Mouse (Mus musculus) neural tube, embryonic 14.5 days (tissue): ENCODE results near the gene Otub2. TPM values are rescaled to one million over a fixed set of nuclear protein-coding genes. Genes with fewer than 3 reads are reported as not detected.

Experiments
- ATAC-seq: fragments of 200-750 bp; cut with Nextera tagmentation; 2 replicates; pipeline ENCODE4 v1.8.0; 2017; ENCODE audit warnings: low read depth, mild to moderate bottlenecking, moderate TSS enrichment, moderate library complexity
- H3K27ac ChIP-seq: fragments of 300-500 bp; sonication (generic); 2 replicates; pipeline ENCODE4 v1.5.1; 2014; ENCODE audit warnings: low read depth, mild to moderate bottlenecking, control low read depth, low read length, moderate library complexity, mixed read lengths
- H3K27me3 ChIP-seq: fragments of 300-500 bp; sonication (generic); 2 replicates; pipeline ENCODE4 v1.6.1; 2014; ENCODE audit warnings: low read length; ENCODE audit not compliant: control insufficient read depth, insufficient read depth
- H3K36me3 ChIP-seq: fragments of 300-500 bp; sonication (generic); 2 replicates; pipeline ENCODE4 v1.6.1; 2014; ENCODE audit warnings: low read length, mixed read lengths; ENCODE audit not compliant: control insufficient read depth, insufficient read depth
- H3K4me1 ChIP-seq: fragments of 300-500 bp; sonication (generic); 2 replicates; pipeline ENCODE4 v1.6.1; 2014; ENCODE audit warnings: low read length; ENCODE audit not compliant: control insufficient read depth, insufficient read depth
- H3K4me2 ChIP-seq: fragments of 300-500 bp; sonication (generic); 2 replicates; pipeline ENCODE4 v1.6.1; 2014; ENCODE audit warnings: mild to moderate bottlenecking, low read depth, low read length, control low read depth
- H3K4me3 ChIP-seq: fragments of 300-500 bp; sonication (generic); 2 replicates; pipeline ENCODE4 v1.5.1; 2014; ENCODE audit warnings: low read depth, low read length, control low read depth, mixed read lengths
- H3K9ac ChIP-seq: fragments of 300-500 bp; sonication (generic); replicated peaks from 2 replicates; pipeline ENCODE4 v1.6.1; 2014; ENCODE audit warnings: low read depth, mild to moderate bottlenecking, control low read depth, low read length, mixed read lengths
- H3K9me3 ChIP-seq: fragments of 300-500 bp; sonication (generic); 2 replicates; pipeline ENCODE4 v1.6.1; 2016; ENCODE audit warnings: low read length; ENCODE audit not compliant: control insufficient read depth
- WGBS: fragments of 180-500 bp; shearing (Covaris S2); extraction: QIAGEN DNeasy Blood & Tissue Kit; methylation state at CpG from one replicate; pipeline ENCODE4 v1.1.7; 2014; 5-methylcytosine and 5-hydroxymethylcytosine counted together
- polyA plus RNA-seq: library from polyadenylated mRNA; unstranded; fragments of >200 nt; fragmentation: Nextera tagmentation; extraction: Ambion mirVana; gene quantifications from 2 replicates; pipeline ENCODE4 v1.2.1, GENCODE M21; 2014

Otub2 gene
- polyA plus RNA-seq, 1 experiment from 2014 or later = 27.6 TPM

GRCm38 (mm10) chr12:103389348-103389727 is 856 bp downstream of the Otub2 start:
- peaks cover 5% of the 10 kb centered on the region; the same call in 1 of the 2 replicates for H3K4me1 ChIP-seq
- 54% methylated on average over 2 of the region's 2 CpGs for WGBS
- peak overlapping the region; percentile 84 for H3K9ac ChIP-seq
- no peak overlapping the region for H3K27ac ChIP-seq
- no peak for ATAC-seq
- H3K27me3 ChIP-seq = no peaks in the 10 kb centered on the region
- H3K4me2 ChIP-seq = peak overlapping the region; percentile 78
- H3K36me3 ChIP-seq = no peaks in the 10 kb centered on the region
- peak overlapping the region; percentile 66 for H3K4me3 ChIP-seq
- H3K9me3 ChIP-seq = no peaks in the 10 kb centered on the region

GRCm38 (mm10) chr12:103389982-103390381 is 1.5 kb downstream of the Otub2 start:
- Histone ChIP-seq H3K9me3 (no peaks in the 10 kb centered on the region), H3K36me3 (no peaks in the 10 kb centered on the region), H3K27me3 (no peaks in the 10 kb centered on the region), H3K4me2 (no peak overlapping the region), H3K9ac (no peak overlapping the region), H3K27ac (no peak overlapping the region), H3K4me3 (no peak overlapping the region), H3K4me1 (peaks cover 5% of the 10 kb centered on the region; the same call in 1 of the 2 replicates)
- 87% methylated on average over 4 of the region's 4 CpGs for WGBS
- no peak for ATAC-seq

GRCm38 (mm10) chr12:103391098-103391497 is 2.6 kb downstream of the Otub2 start:
- Histone ChIP-seq H3K4me1 (peaks cover 5% of the 10 kb centered on the region; the same call in 1 of the 2 replicates), H3K4me2 (no peak overlapping the region), H3K27me3 (no peaks in the 10 kb centered on the region), H3K36me3 (no peaks in the 10 kb centered on the region), H3K9ac (no peak overlapping the region), H3K27ac (no peak overlapping the region), H3K9me3 (no peaks in the 10 kb centered on the region), H3K4me3 (no peak overlapping the region)
- 81% methylated on average over 7 of the region's 7 CpGs for WGBS
- ATAC-seq = no peak

GRCm38 (mm10) chr12:103393528-103393927 is 5.0 kb downstream of the Otub2 start:
- no peaks in the 10 kb centered on the region for H3K36me3 ChIP-seq
- H3K9ac ChIP-seq = no peak overlapping the region
- H3K4me3 ChIP-seq = no peak overlapping the region
- no peak for ATAC-seq
- H3K9me3 ChIP-seq = no peaks in the 10 kb centered on the region
- 58% methylated on average over 6 of the region's 6 CpGs for WGBS
- peaks cover 5% of the 10 kb centered on the region; the same call in 1 of the 2 replicates for H3K4me1 ChIP-seq
- H3K27me3 ChIP-seq = no peaks in the 10 kb centered on the region
- H3K4me2 ChIP-seq = no peak overlapping the region
- H3K27ac ChIP-seq = no peak overlapping the region

GRCm38 (mm10) chr12:103395486-103396275 is 7.2 kb downstream of the Otub2 start:
- Histone ChIP-seq H3K27ac (no peak overlapping the region), H3K4me2 (no peak overlapping the region), H3K9ac (no peak overlapping the region), H3K4me3 (no peak overlapping the region), H3K4me1 (no peaks in the 10 kb centered on the region), H3K36me3 (no peaks in the 10 kb centered on the region), H3K27me3 (no peaks in the 10 kb centered on the region), H3K9me3 (no peaks in the 10 kb centered on the region)
- 86% methylated on average over 12 of the region's 12 CpGs for WGBS
- ATAC-seq = no peak

GRCm38 (mm10) chr12:103396751-103397150 is 8.3 kb downstream of the Otub2 start:
- H3K4me1 ChIP-seq = no peaks in the 10 kb centered on the region
- no peaks in the 10 kb centered on the region for H3K27me3 ChIP-seq
- no peaks in the 10 kb centered on the region for H3K9me3 ChIP-seq
- ATAC-seq = no peak
- 83% methylated on average over 7 of the region's 7 CpGs for WGBS
- no peak overlapping the region for H3K4me2 ChIP-seq
- no peak overlapping the region for H3K4me3 ChIP-seq
- no peak overlapping the region for H3K9ac ChIP-seq
- peaks cover 5% of the 10 kb centered on the region; the same call in 1 of the 2 replicates for H3K36me3 ChIP-seq
- no peak overlapping the region for H3K27ac ChIP-seq

GRCm38 (mm10) chr12:103404131-103404530 is 15.6 kb downstream of the Otub2 start:
- H3K4me1 ChIP-seq = no peaks in the 10 kb centered on the region
- H3K36me3 ChIP-seq = peaks cover 38% of the 10 kb centered on the region
- H3K9me3 ChIP-seq = no peaks in the 10 kb centered on the region
- WGBS = 91% methylated on average over 18 of the region's 18 CpGs
- no peak overlapping the region for H3K9ac ChIP-seq
- no peaks in the 10 kb centered on the region for H3K27me3 ChIP-seq
- H3K27ac ChIP-seq = no peak overlapping the region
- no peak for ATAC-seq
- no peak overlapping the region for H3K4me2 ChIP-seq
- no peak overlapping the region for H3K4me3 ChIP-seq

GRCm38 (mm10) chr12:103407720-103408119 is 19.2 kb downstream of the Otub2 start, which contains the start of gene 9330161L09Rik:
Gene 9330161L09Rik (minus strand): TSS chr12:103407820.
- H3K4me1 ChIP-seq = no peaks in the 10 kb centered on the region
- H3K36me3 ChIP-seq = peaks cover 66% of the 10 kb centered on the region
- no peaks in the 10 kb centered on the region for H3K27me3 ChIP-seq
- ATAC-seq = no peak
- H3K4me2 ChIP-seq = no peak within 1 kb of the TSS
- H3K4me3 ChIP-seq = no peak within 1 kb of the TSS
- no peak within 1 kb of the TSS for H3K9ac ChIP-seq
- H3K27ac ChIP-seq = no peak within 1 kb of the TSS
- WGBS = 97% methylated on average over 4 of the region's 4 CpGs
- no peaks in the 10 kb centered on the region for H3K9me3 ChIP-seq

GRCm38 (mm10) chr12:103408144-103408543 is 19.7 kb downstream of the Otub2 start:
- Histone ChIP-seq H3K36me3 (peaks cover 70% of the 10 kb centered on the region), H3K9ac (no peak overlapping the region), H3K27me3 (no peaks in the 10 kb centered on the region), H3K9me3 (no peaks in the 10 kb centered on the region), H3K4me2 (no peak overlapping the region), H3K27ac (no peak overlapping the region), H3K4me3 (no peak overlapping the region), H3K4me1 (no peaks in the 10 kb centered on the region)
- WGBS = 95% methylated on average over 10 of the region's 10 CpGs
- no peak for ATAC-seq
